Mouse (Mus musculus): ENCODE data around the gene Zfp180. TPM values are rescaled to one million over a fixed set of nuclear protein-coding genes. Genes with fewer than 3 reads are reported as not detected.

Zfp180 gene
- polyA plus RNA-seq, 1 experiment from 2014 or later: 30.0 TPM

GRCm38 (mm10) chr7:24113001-24113400 lies 31.3 kb downstream of the Zfp180 start:
- H3K27ac ChIP-seq (replicated peaks): peak overlapping the region; percentile 83

DNA sequence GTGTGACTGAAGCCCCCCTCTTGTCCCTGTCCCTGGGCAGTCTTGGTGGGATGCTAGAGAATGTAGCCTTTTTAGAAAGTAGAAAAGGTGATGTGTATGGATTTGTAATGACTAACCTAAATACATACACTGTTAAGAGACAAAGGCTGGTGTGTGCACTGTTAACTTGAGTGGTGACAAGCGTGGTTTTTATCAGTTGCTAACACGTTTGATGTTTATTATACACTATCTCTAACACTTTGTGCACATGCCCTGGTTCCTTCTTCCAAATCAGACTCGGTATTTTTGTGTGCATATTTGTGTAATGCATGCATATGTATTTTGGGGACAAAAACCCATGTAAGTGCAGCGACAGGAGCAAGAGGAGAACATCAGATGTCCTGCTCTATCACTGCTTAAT lies 34.9 kb downstream of the Zfp180 start:
- Histone ChIP-seq H3K4me1 (peaks cover 8% of the 10 kb centered on the region), H3K27me3 (replicated peaks; ENCODE audit: low read depth, poor library complexity, severe bottlenecking) (no peaks in the 10 kb centered on the region), H3K27ac (replicated peaks) (no peak overlapping the region), H3K36me3 (replicated peaks) (no peaks in the 10 kb centered on the region), H3K9me3 (no peaks in the 10 kb centered on the region; the same call in 1 of the 2 replicates), H3K4me3 (no peak overlapping the region)
- DNase-seq (ENCODE audit: low spot score): no peak
- 84% methylated on average over 4 of the region's 4 CpGs for WGBS

More at GRCm38 (mm10) chr7:24113001-24113400, 31.3 kb downstream of the Zfp180 start:
- H3K4me1 ChIP-seq: peaks cover 8% of the 10 kb centered on the region
- peak overlapping the region; percentile 75 for H3K4me3 ChIP-seq
- no peaks in the 10 kb centered on the region for H3K27me3 ChIP-seq (replicated peaks; ENCODE audit: low read depth, poor library complexity, severe bottlenecking)
- H3K36me3 ChIP-seq (replicated peaks): peaks cover 21% of the 10 kb centered on the region
- peaks cover 21% of the 10 kb centered on the region for H3K9me3 ChIP-seq
- peak; percentile 46 for DNase-seq (ENCODE audit: low spot score)
- 13% methylated on average over 12 of the region's 12 CpGs for WGBS

- Histone ChIP-seq H3K4me3 (peak overlapping the region; percentile 79), H3K9me3 (no peaks in the 10 kb centered on the region; the same call in 1 of the 2 replicates), H3K27me3 (replicated peaks; ENCODE audit: low read depth, poor library complexity, severe bottlenecking) (no peaks in the 10 kb centered on the region), H3K36me3 (replicated peaks) (peaks cover 32% of the 10 kb centered on the region), H3K27ac (replicated peaks) (peak overlapping the region; percentile 84), H3K4me1 (peaks cover 11% of the 10 kb centered on the region)
- WGBS: 18% methylated on average over 6 of the region's 6 CpGs
- DNase-seq (ENCODE audit: low spot score): no peak
Measured at GRCm38 (mm10) chr7:24133425-24133995, 51.8 kb downstream of the Zfp180 start.

- 3% methylated on average over 32 of the region's 32 CpGs for WGBS
- H3K27ac ChIP-seq (replicated peaks): peak within 1 kb of the TSS; percentile 84
- peak; percentile 86 for DNase-seq (ENCODE audit: low spot score)
Measured at GRCm38 (mm10) chr7:24133996-24134828, 52.5 kb downstream of the Zfp180 start, which contains the start of gene Zfp235. Gene Zfp235 (plus strand): TSS chr7:24134169.

DNA sequence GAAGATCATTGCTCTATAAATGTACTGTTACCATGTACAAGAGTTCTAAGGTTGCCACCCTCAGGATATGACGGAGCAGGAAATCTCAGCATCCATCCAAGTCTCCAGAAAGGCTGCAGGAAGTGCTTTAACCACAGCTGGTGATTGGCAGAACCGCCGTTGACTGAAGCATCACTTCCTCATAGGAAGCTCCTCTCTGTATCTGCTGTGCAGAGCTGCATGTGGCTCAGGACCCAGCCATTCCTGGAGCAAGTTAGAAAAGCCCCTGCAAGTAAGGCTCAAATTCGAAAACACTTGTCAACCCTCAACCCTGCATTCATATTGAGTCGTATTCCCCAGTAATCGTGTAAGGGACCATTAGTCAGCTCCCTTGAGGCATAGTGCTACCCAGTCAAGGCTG lies 60.8 kb downstream of the Zfp180 start:
- no peaks in the 10 kb centered on the region for H3K4me1 ChIP-seq
- H3K9me3 ChIP-seq: peaks cover 27% of the 10 kb centered on the region; the same call in 1 of the 2 replicates
- H3K4me3 ChIP-seq: no peak overlapping the region
- WGBS: 92% methylated on average over 6 of the region's 6 CpGs
- DNase-seq (ENCODE audit: low spot score): no peak
- H3K36me3 ChIP-seq (replicated peaks): peaks cover 52% of the 10 kb centered on the region
- no peak overlapping the region for H3K27ac ChIP-seq (replicated peaks)
- no peaks in the 10 kb centered on the region for H3K27me3 ChIP-seq (replicated peaks; ENCODE audit: low read depth, poor library complexity, severe bottlenecking)

More at GRCm38 (mm10) chr7:24133996-24134828, 52.5 kb downstream of the Zfp180 start, which contains the start of gene Zfp235:
- Histone ChIP-seq H3K4me3 (peak within 1 kb of the TSS; percentile 79), H3K9me3 (no peaks in the 10 kb centered on the region; the same call in 1 of the 2 replicates), H3K36me3 (replicated peaks) (peaks cover 39% of the 10 kb centered on the region), H3K4me1 (peaks cover 11% of the 10 kb centered on the region), H3K27me3 (replicated peaks; ENCODE audit: low read depth, poor library complexity, severe bottlenecking) (no peaks in the 10 kb centered on the region)

DNA sequence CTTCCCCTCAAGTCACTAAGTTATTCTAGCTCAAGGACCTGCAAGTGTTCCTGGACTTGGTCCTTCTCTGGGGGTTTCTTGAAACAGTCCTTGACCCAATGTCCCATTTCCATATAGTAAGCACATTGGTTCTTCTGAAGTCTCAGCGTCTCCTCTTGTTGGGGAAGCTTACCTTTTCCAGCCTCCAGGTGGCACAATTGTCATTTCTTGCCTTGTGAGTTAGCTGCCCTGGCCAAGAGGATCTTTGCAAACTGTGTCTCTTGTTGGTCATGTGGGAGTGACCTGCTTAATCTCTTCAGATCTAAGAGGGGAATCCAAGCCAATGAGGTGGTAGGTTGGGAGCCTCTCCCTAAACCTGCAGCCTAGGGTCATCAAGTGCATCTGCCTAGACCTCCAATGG lies 71.5 kb downstream of the Zfp180 start:
- Histone ChIP-seq H3K4me3 (no peak overlapping the region), H3K36me3 (replicated peaks) (no peaks in the 10 kb centered on the region), H3K4me1 (no peaks in the 10 kb centered on the region), H3K27ac (replicated peaks) (no peak overlapping the region), H3K9me3 (peaks cover 3% of the 10 kb centered on the region; the same call in 1 of the 2 replicates), H3K27me3 (replicated peaks; ENCODE audit: low read depth, poor library complexity, severe bottlenecking) (no peaks in the 10 kb centered on the region)
- 16% methylated on average over 1 of the region's 1 CpGs for WGBS
- DNase-seq (ENCODE audit: low spot score): no peak

Other genes with a start within 250 kb of the Zfp180 start
- not detected in 2 replicates for gene Vmn1r176, start 244.6 kb upstream of the Zfp180 start, polyA plus RNA-seq (2016; fragmentation: Nextera tagmentation; extraction: Ambion mirVana)
- gene Vmn1r177, start 215.5 kb upstream of the Zfp180 start, polyA plus RNA-seq (2016; fragmentation: Nextera tagmentation; extraction: Ambion mirVana): not detected in 2 replicates
- not detected in 2 replicates for gene Vmn1r178, start 189.9 kb upstream of the Zfp180 start, polyA plus RNA-seq (2016; fragmentation: Nextera tagmentation; extraction: Ambion mirVana)
- gene Vmn1r179, start 154.9 kb upstream of the Zfp180 start, polyA plus RNA-seq (2016; fragmentation: Nextera tagmentation; extraction: Ambion mirVana): not detected in 2 replicates
- not detected in 2 replicates for gene Vmn1r180, start 131.3 kb upstream of the Zfp180 start, polyA plus RNA-seq (2016; fragmentation: Nextera tagmentation; extraction: Ambion mirVana)
- gene Vmn1r181, start 107.3 kb upstream of the Zfp180 start, polyA plus RNA-seq (2016; fragmentation: Nextera tagmentation; extraction: Ambion mirVana): not detected in 2 replicates
- not detected in 2 replicates for gene V1rd19, start 80.2 kb upstream of the Zfp180 start, polyA plus RNA-seq (2016; fragmentation: Nextera tagmentation; extraction: Ambion mirVana)
- not detected in 2 replicates for gene Vmn1r183, start 28.7 kb upstream of the Zfp180 start, polyA plus RNA-seq (2016; fragmentation: Nextera tagmentation; extraction: Ambion mirVana)
- 3.2 and 4.7 TPM in 2 replicates for gene Zfp112, start 30.4 kb downstream of the Zfp180 start, polyA plus RNA-seq (2016; fragmentation: Nextera tagmentation; extraction: Ambion mirVana)
- gene Zfp235, start 52.2 kb downstream of the Zfp180 start, polyA plus RNA-seq (2016; fragmentation: Nextera tagmentation; extraction: Ambion mirVana): 15.3 and 15.7 TPM in 2 replicates
- 4.8 and 5.2 TPM in 2 replicates for gene Zfp114, start 93.1 kb downstream of the Zfp180 start, polyA plus RNA-seq (2016; fragmentation: Nextera tagmentation; extraction: Ambion mirVana)
- gene Zfp111, start 129.5 kb downstream of the Zfp180 start, polyA plus RNA-seq (2016; fragmentation: Nextera tagmentation; extraction: Ambion mirVana): 10.7 and 11.1 TPM in 2 replicates
- gene Zfp109, start 155.6 kb downstream of the Zfp180 start, polyA plus RNA-seq (2016; fragmentation: Nextera tagmentation; extraction: Ambion mirVana): 5.7 and 6.7 TPM in 2 replicates
- 2.4 and 3.1 TPM in 2 replicates for gene Zfp108, start 172.9 kb downstream of the Zfp180 start, polyA plus RNA-seq (2016; fragmentation: Nextera tagmentation; extraction: Ambion mirVana)
- 8.2 and 8.6 TPM in 2 replicates for gene Zfp93, start 188.5 kb downstream of the Zfp180 start, polyA plus RNA-seq (2016; fragmentation: Nextera tagmentation; extraction: Ambion mirVana)
- 46.4 and 47.7 TPM in 2 replicates for gene Zfp61, start 219.3 kb downstream of the Zfp180 start, polyA plus RNA-seq (2016; fragmentation: Nextera tagmentation; extraction: Ambion mirVana)
- gene Zfp94, start 234.7 kb downstream of the Zfp180 start, polyA plus RNA-seq (2016; fragmentation: Nextera tagmentation; extraction: Ambion mirVana): 13.8 and 13.9 TPM in 2 replicates

Measured in embryonic facial prominence, embryonic 10.5 days (tissue).